Mouse (Mus musculus): ENCODE measurements around the gene Hist4h4. TPM values are rescaled to one million over a fixed set of nuclear protein-coding genes. Genes with fewer than 3 reads are reported as not detected.

Gene Hist4h4
- total and polyA plus RNA-seq, 3 experiments, result 0.16 to 78.2 (median 3.6) TPM

- DNase-seq (ENCODE audit: extremely low read depth), result no peak
- no peaks in the 10 kb centered on the region for H3K79me2 ChIP-seq (replicated peaks; ENCODE audit: control insufficient read depth, extremely low read depth, insufficient read depth, poor library complexity, severe bottlenecking)
- no peak within 1 kb of the TSS for H3K27ac ChIP-seq (ENCODE audit: insufficient read depth, low read depth)
- H3K9me3 ChIP-seq (replicated peaks; ENCODE audit: low read length), result no peaks in the 10 kb centered on the region
- no peaks in the 10 kb centered on the region for H3K27me3 ChIP-seq (replicated peaks)
- H3K4me1 ChIP-seq (ENCODE audit: control insufficient read depth in 1 of 2, insufficient read depth in 2 of 2), result peaks cover 0 to 2% of the 10 kb centered on the region in 2 experiments; a peak in 1 of 4 replicates
- H3K36me3 ChIP-seq (replicated peaks in 1 of 2; ENCODE audit: control insufficient read depth in 1 of 2, insufficient read depth in 1 of 2, low read length in 1 of 2), result no peaks in the 10 kb centered on the region
- in situ Hi-C loops (cut with MboI; ENCODE audit: low pct_ligation_motif_present, low pct_unique_long_range_greater_than_20kb, low sequenced_read_pairs), result no loop called here
- no peak for TF ChIP-seq ZNF384 (IDR thresholded peaks at IDR 0.05; ENCODE audit: low read depth, low read length)
- TF ChIP-seq ZC3H11A (IDR thresholded peaks at IDR 0.05; ENCODE audit: low read depth, low read length), result no peak
- no peak for TF ChIP-seq POLR2AphosphoS2 (IDR thresholded peaks at IDR 0.05; ENCODE audit: low read depth, low read length)
- TF ChIP-seq IRF4 (IDR thresholded peaks at IDR 0.05; ENCODE audit: low read depth, low read length), result no peak
- TF ChIP-seq USF2 (conservative IDR thresholded peaks at IDR 0.05; ENCODE audit: low read depth, low read length), result no peak
- TF ChIP-seq NRF1 (IDR thresholded peaks at IDR 0.05; ENCODE audit: low read depth, low read length), result no peak
- no peak for TF ChIP-seq EP300 (IDR thresholded peaks at IDR 0.05; ENCODE audit: low read length)
- TF ChIP-seq ZKSCAN1 (IDR thresholded peaks at IDR 0.05; ENCODE audit: borderline replicate concordance, low read depth, low read length), result no peak
- no peak for TF ChIP-seq SMC3 (IDR thresholded peaks at IDR 0.05; ENCODE audit: low read depth, low read length)
- TF ChIP-seq TCF12 (IDR thresholded peaks at IDR 0.05; ENCODE audit: low read depth, low read length), result no peak
- no peak for TF ChIP-seq MEF2A (IDR thresholded peaks at IDR 0.05; ENCODE audit: borderline replicate concordance, low read depth, low read length)
- TF ChIP-seq HCFC1 (IDR thresholded peaks at IDR 0.05; ENCODE audit: low read depth, low read length), result no peak
- no peak for TF ChIP-seq TBP (conservative IDR thresholded peaks at IDR 0.05; ENCODE audit: low read depth, low read length)
- TF ChIP-seq BHLHE40 (IDR thresholded peaks at IDR 0.05; ENCODE audit: low read depth, low read length), result no peak
- TF ChIP-seq GABPA (IDR thresholded peaks at IDR 0.05; ENCODE audit: insufficient replicate concordance, low read depth, low read length), result no peak
- TF ChIP-seq UBTF (IDR thresholded peaks at IDR 0.05; ENCODE audit: low read depth, low read length), result no peak
- TF ChIP-seq CHD2 (IDR thresholded peaks at IDR 0.05; ENCODE audit: low read length), result no peak
- TF ChIP-seq MYC (IDR thresholded peaks at IDR 0.05; ENCODE audit: low read depth, low read length), result no peak
- TF ChIP-seq POLR2A (IDR thresholded peaks at IDR 0.05; ENCODE audit: low read depth, low read length), result no peak
- H3K4me3 ChIP-seq (replicated peaks in 1 of 3; ENCODE audit: low read depth in 2 of 3, low read length in 2 of 3, poor library complexity in 1 of 3), result no peak within 1 kb of the TSS
- no peak within 1 kb of the TSS for H3K4me2 ChIP-seq (ENCODE audit: insufficient read depth, low read depth, poor library complexity, severe bottlenecking)
- no peak within 1 kb of the TSS for H3K9ac ChIP-seq (ENCODE audit: insufficient read depth, low read depth)
- dilution Hi-C loops (cut with MboI; ENCODE audit: extremely low pct_ligation_motif_present, extremely low pct_unique_long_range_greater_than_20kb, low sequenced_read_pairs), result no loop called here
Observed at GRCm38 (mm10) chr6:136781377-136781986, 22.7 kb downstream of the Hist4h4 start, which contains the start of gene Gucy2c. Gene Gucy2c, minus strand, starts transcription at chr6:136781765.

GRCm38 (mm10) chr6:136776392-136776791, 27.8 kb downstream of the Hist4h4 start:
- TF ChIP-seq MAX (IDR thresholded peaks at IDR 0.05; ENCODE audit: low read length) (no peak), ZMIZ1 (IDR thresholded peaks at IDR 0.05; ENCODE audit: low read depth, low read length) (0 out of 2 replicates have a peak, but pooled peaks have one; percentile 23)
- in situ Hi-C loops (cut with MboI; ENCODE audit: low pct_ligation_motif_present, low pct_unique_long_range_greater_than_20kb, low sequenced_read_pairs), result no loop called here

More at GRCm38 (mm10) chr6:136776392-136776791, 27.8 kb downstream of the Hist4h4 start:
- Histone ChIP-seq H3K4me1 (ENCODE audit: control insufficient read depth in 1 of 2, insufficient read depth in 2 of 2) (0 out of 4 replicates have a peak, but pooled peaks cover 0 to 1% of the 10 kb centered on the region in 2 experiments), H3K9ac (ENCODE audit: insufficient read depth, low read depth) (no peak overlapping the region), H3K9me3 (replicated peaks; ENCODE audit: low read length) (no peaks in the 10 kb centered on the region), H3K27me3 (replicated peaks) (no peaks in the 10 kb centered on the region), H3K4me2 (ENCODE audit: insufficient read depth, low read depth, poor library complexity, severe bottlenecking) (no peak overlapping the region), H3K79me2 (replicated peaks; ENCODE audit: control insufficient read depth, extremely low read depth, insufficient read depth, poor library complexity, severe bottlenecking) (no peaks in the 10 kb centered on the region), H3K36me3 (replicated peaks in 1 of 2; ENCODE audit: control insufficient read depth in 1 of 2, insufficient read depth in 1 of 2, low read length in 1 of 2) (no peaks in the 10 kb centered on the region), H3K4me3 (replicated peaks in 1 of 3; ENCODE audit: low read depth in 2 of 3, low read length in 2 of 3, poor library complexity in 1 of 3) (no peak overlapping the region), H3K27ac (ENCODE audit: insufficient read depth, low read depth) (no peak overlapping the region)
- dilution Hi-C loops (cut with MboI; ENCODE audit: extremely low pct_ligation_motif_present, extremely low pct_unique_long_range_greater_than_20kb, low sequenced_read_pairs), result no loop called here
- DNase-seq (ENCODE audit: extremely low read depth), result no peak
